Mouse (Mus musculus) limb, embryonic 14.5 days (tissue): Measurements from ENCODE around the gene Bhlhe23. TPM values are rescaled to one million over a fixed set of nuclear protein-coding genes. Genes with fewer than 3 reads are reported as not detected.

Experiments
- ATAC-seq: fragments of 200-750 bp; cut with Nextera tagmentation; 2 replicates; pipeline ENCODE4 v1.8.0; 2017; ENCODE audit warnings: low read depth, moderate number of reproducible peaks, moderate TSS enrichment; ENCODE audit not compliant: low FRiP score
- DNase-seq: peaks from one replicate; pipeline ENCODE4 v3.0.0-alpha.2; 2015; ENCODE audit warnings: low spot score
- H3K27ac ChIP-seq: fragments of 300-500 bp; sonication (generic); replicated peaks from 2 replicates; pipeline ENCODE4 v1.5.1; 2014; ENCODE audit warnings: low read depth, mild to moderate bottlenecking, low read length, moderate library complexity, mixed read lengths
- H3K27me3 ChIP-seq: fragments of 300-500 bp; sonication (generic); 2 replicates; pipeline ENCODE4 v1.6.1; 2014; ENCODE audit warnings: low read length, mixed read lengths; ENCODE audit not compliant: control insufficient read depth, insufficient read depth
- H3K36me3 ChIP-seq: fragments of 300-500 bp; sonication (generic); 2 replicates; pipeline ENCODE4 v1.6.1; 2014; ENCODE audit warnings: mild to moderate bottlenecking, low read length, moderate library complexity, mixed read lengths; ENCODE audit not compliant: control insufficient read depth, insufficient read depth
- H3K4me1 ChIP-seq: fragments of 300-500 bp; sonication (generic); 2 replicates; pipeline ENCODE4 v1.6.1; 2014; ENCODE audit warnings: antibody characterized with exemption, low read length, mixed read lengths; ENCODE audit not compliant: control insufficient read depth, insufficient read depth
- H3K4me2 ChIP-seq: fragments of 300-500 bp; sonication (generic); replicated peaks from 2 replicates; pipeline ENCODE4 v1.6.1; 2014; ENCODE audit warnings: low read depth, mild to moderate bottlenecking, low read length, moderate library complexity; ENCODE audit not compliant: severe bottlenecking
- H3K4me3 ChIP-seq: fragments of 300-500 bp; sonication (generic); replicated peaks from 2 replicates; pipeline ENCODE4 v1.5.1; 2014; ENCODE audit warnings: low read length
- H3K9ac ChIP-seq: fragments of 300-500 bp; sonication (generic); 2 replicates; pipeline ENCODE4 v1.6.1; 2014; ENCODE audit warnings: mild to moderate bottlenecking, low read depth, low read length, moderate library complexity; ENCODE audit not compliant: severe bottlenecking
- H3K9me3 ChIP-seq: fragments of 300-500 bp; sonication (generic); 2 replicates; pipeline ENCODE4 v1.6.1; 2016; ENCODE audit warnings: low read length; ENCODE audit not compliant: control insufficient read depth
- POLR2A ChIP-seq: fragments of 200-500 bp; IDR thresholded peaks from 2 replicates; pipeline ENCODE4 v1.8.0; 2012; ENCODE audit warnings: inconsistent platforms, mild to moderate bottlenecking, moderate library complexity, borderline replicate concordance; ENCODE audit not compliant: insufficient read depth, insufficient read length; ENCODE audit errors: extremely low read depth
- WGBS: fragments of 180-500 bp; shearing (Covaris S2); extraction: QIAGEN DNeasy Blood & Tissue Kit; methylation state at CpG from one replicate; pipeline ENCODE4 v1.1.7; 2014; 5-methylcytosine and 5-hydroxymethylcytosine counted together
- polyA plus RNA-seq, 2 experiments: library from polyadenylated mRNA; depleted of rRNA in 1 of 2; stranded (reverse) in 1 of 2; unstranded in 1 of 2; fragments of >200 nt; fragmentation: Nextera tagmentation in 1 of 2; extraction: Ambion mirVana in 1 of 2; gene quantifications; 2 replicates each; pipeline versions ENCODE4 v1.2.1 to v1.2.3; 2012 to 2014

Gene Bhlhe23
- polyA plus RNA-seq (2012; rRNA removed): not detected in 2 replicates
- not detected in 2 replicates for polyA plus RNA-seq (2014; fragmentation: Nextera tagmentation; extraction: Ambion mirVana)

DNA sequence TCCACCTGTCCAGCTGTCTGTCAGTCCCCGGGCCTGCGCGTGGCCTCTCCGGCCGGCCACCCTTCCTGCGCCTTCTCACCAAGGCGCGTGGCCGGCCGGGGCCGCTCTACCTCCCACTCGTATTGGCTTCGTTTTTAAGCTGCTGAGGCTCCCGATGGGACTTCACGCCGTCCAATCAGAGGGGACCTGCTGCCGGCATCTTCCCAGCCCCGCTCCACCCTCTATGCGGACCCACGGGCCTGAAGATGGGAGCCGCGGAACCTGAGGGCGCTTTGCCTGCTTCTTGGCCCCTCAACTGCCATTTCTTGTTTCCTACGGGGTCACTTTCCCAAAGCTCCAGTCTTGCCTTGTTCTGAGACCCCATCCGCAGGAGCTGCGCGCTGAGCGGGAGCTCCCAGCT, at the start of gene Bhlhe23:
Gene Bhlhe23 (minus strand): TSS at position 108 of the 400 bp plus-strand sequence.
- no peak for DNase-seq

DNA sequence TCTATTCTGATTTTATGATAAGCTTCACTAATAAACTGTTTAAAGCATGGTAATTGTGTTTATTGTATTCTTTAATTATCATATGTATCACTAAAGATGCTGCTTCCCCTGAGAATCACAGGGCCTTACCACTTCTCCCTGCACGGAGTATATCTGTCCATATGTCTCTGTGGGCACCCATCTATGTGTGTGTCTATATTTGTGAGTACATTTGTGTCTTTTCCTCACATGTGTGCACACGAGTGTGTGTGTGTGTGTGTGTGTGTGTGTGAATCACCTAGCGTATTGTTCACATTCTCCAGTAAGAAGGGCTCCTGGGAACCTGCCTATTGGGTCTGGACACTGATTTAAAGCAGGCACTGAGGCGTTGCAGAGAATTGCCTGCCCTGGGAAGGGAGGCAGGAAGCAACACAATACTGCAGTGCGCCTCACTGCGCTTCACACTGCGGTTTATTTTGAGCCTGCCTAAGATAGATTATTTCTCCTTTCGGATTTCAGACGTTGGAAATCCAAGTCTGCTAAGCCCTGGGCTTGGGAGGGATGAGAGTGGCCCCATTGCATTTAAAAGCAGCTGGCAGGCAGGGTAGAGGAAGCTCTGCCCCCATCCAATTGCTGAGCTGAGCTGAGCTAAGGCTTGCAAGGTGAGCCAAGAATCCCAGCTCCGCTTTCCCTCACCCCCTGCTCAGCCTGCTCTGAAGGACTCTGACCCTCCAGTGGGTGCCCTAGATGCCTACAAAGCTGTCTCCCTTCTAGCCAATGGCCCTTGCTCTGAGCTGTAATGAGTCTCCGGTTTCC, 48.6 kb upstream of the Bhlhe23 start:
- DNase-seq (no peak), ATAC-seq (no peak)
- no peaks in the 10 kb centered on the region for H3K9me3 ChIP-seq
- no peaks in the 10 kb centered on the region for H3K4me1 ChIP-seq
- no peaks in the 10 kb centered on the region for H3K36me3 ChIP-seq
- H3K4me2 ChIP-seq: no peak overlapping the region
- H3K9ac ChIP-seq: no peak overlapping the region
- no peak overlapping the region for H3K27ac ChIP-seq
- 53% methylated on average over 11 of the region's 11 CpGs for WGBS
- no peak overlapping the region for H3K4me3 ChIP-seq
- H3K27me3 ChIP-seq: no peaks in the 10 kb centered on the region
- no peak for TF ChIP-seq POLR2A

More for the DNA sequence above, at the start of gene Bhlhe23:
- no peak within 1 kb of the TSS for H3K27ac ChIP-seq
- H3K36me3 ChIP-seq: no peaks in the 10 kb centered on the region
- no peaks in the 10 kb centered on the region for H3K9me3 ChIP-seq
- H3K4me2 ChIP-seq: peak within 1 kb of the TSS; percentile 34
- H3K27me3 ChIP-seq: peaks cover 64% of the 10 kb centered on the region
- peak within 1 kb of the TSS; percentile 29 for H3K4me3 ChIP-seq
- WGBS: 2% methylated on average over 26 of the region's 28 CpGs
- TF ChIP-seq POLR2A: no peak
- no peak within 1 kb of the TSS for H3K9ac ChIP-seq
- no peaks in the 10 kb centered on the region for H3K4me1 ChIP-seq
- ATAC-seq: no peak

DNA sequence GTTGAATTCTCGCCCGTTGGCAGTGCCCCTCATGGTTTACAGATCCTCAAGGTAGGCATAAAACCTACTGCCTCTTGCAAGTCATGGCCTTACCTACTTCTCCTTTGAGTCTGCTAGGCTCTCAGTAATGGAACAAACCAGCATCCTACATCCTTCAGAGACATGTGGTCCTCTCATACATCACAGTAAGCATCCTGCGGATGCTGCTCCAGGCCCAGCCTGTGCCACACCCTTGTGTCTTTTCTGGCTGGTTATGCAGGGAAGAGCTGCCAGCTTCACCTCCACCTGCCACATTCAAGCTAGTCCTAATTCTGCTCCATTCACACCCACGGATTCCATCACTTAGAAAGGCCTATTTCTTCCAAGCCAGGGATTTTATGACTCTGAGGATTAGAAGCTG, 48.0 kb upstream of the Bhlhe23 start:
- DNase-seq (no peak), ATAC-seq (no peak)
- Histone ChIP-seq H3K36me3 (no peaks in the 10 kb centered on the region), H3K9ac (no peak overlapping the region), H3K27ac (no peak overlapping the region), H3K9me3 (no peaks in the 10 kb centered on the region), H3K27me3 (no peaks in the 10 kb centered on the region), H3K4me2 (no peak overlapping the region), H3K4me3 (no peak overlapping the region), H3K4me1 (no peaks in the 10 kb centered on the region)
- no peak for TF ChIP-seq POLR2A
- 83% methylated on average over 4 of the region's 4 CpGs for WGBS

DNA sequence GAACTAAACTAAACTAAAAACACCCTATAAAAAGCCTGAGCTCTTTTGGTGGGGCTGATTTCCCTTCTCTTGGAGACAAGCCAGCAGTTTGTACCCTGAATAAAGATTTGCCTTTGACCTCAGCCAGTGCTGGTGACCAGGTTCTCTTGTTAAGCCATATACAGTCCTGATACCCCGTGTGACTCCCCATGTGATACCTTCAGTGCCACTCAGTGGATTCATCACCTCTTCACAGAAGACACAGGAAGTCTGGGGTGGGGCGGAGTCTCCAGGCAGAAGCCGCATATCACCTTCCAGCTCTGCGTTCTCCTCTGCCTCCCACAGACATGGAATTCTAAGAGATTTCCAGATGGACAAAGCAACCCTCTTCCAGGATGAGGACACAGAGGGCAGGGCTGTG, 47.4 kb upstream of the Bhlhe23 start:
- no peak overlapping the region for H3K4me2 ChIP-seq
- H3K27me3 ChIP-seq: no peaks in the 10 kb centered on the region
- no peaks in the 10 kb centered on the region for H3K36me3 ChIP-seq
- H3K4me3 ChIP-seq: no peak overlapping the region
- DNase-seq (no peak), ATAC-seq (no peak)
- H3K9me3 ChIP-seq: no peaks in the 10 kb centered on the region
- H3K9ac ChIP-seq: no peak overlapping the region
- 69% methylated on average over 4 of the region's 4 CpGs for WGBS
- TF ChIP-seq POLR2A: no peak
- H3K4me1 ChIP-seq: no peaks in the 10 kb centered on the region
- no peak overlapping the region for H3K27ac ChIP-seq

DNA sequence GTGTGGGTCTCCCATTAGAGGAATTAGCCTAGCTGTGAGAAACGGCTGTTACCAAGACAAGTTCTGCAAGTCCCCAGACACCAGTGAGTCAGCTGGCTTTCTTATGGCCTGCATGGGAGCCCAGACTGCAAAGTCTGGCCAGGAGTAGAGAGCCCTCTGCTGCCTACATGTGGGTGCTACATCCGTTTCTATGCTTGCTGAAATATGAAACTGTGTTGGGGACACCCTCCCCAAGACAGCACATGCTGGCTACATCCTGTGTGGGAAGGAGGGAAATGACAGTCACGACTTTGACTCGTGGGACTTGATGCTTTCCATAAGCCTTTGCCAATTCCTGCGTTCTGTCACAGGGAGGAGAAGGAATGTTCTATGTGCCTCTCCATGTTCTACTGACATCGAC, 45.8 kb upstream of the Bhlhe23 start:
- 21% methylated on average over 6 of the region's 6 CpGs for WGBS
- no peak for ATAC-seq
- H3K9ac ChIP-seq: no peak overlapping the region

More for the DNA sequence above, 45.8 kb upstream of the Bhlhe23 start:
- no peaks in the 10 kb centered on the region for H3K27me3 ChIP-seq
- H3K4me2 ChIP-seq: no peak overlapping the region
- no peaks in the 10 kb centered on the region for H3K36me3 ChIP-seq
- no peak overlapping the region for H3K4me3 ChIP-seq
- TF ChIP-seq POLR2A: no peak
- peak; percentile 13 for DNase-seq
- no peaks in the 10 kb centered on the region for H3K4me1 ChIP-seq
- H3K27ac ChIP-seq: no peak overlapping the region
- H3K9me3 ChIP-seq: no peaks in the 10 kb centered on the region
